Mouse (Mus musculus): ENCODE data around the gene Sox12. TPM values are rescaled to one million over a fixed set of nuclear protein-coding genes. Genes with fewer than 3 reads are reported as not detected.

The Sox12 gene
- polyA plus RNA-seq, 2 experiments: 1.4 to 4.4 TPM

- TF ChIP-seq EP300 (IDR thresholded peaks at IDR 0.05; ENCODE audit: low read depth) (no peak), CTCF (IDR thresholded peaks at IDR 0.05; ENCODE audit: low read depth) (no peak)
- Histone ChIP-seq H3K4me1 (replicated peaks; ENCODE audit: control insufficient read depth in 2 of 2, insufficient read depth in 2 of 2, low read length in 1 of 2) (peaks cover 18 to 36% of the 10 kb centered on the region in 2 experiments), H3K4me2 (ENCODE audit: low read depth) (no peak overlapping the region), H3K9ac (replicated peaks) (no peak overlapping the region), H3K36me3 (replicated peaks; ENCODE audit: control insufficient read depth, insufficient read depth, low read depth) (no peaks in the 10 kb centered on the region), H3K27me3 (ENCODE audit: control insufficient read depth, insufficient read depth, low read length) (no peaks in the 10 kb centered on the region), H3K4me3 (ENCODE audit: insufficient read depth in 1 of 2, low read depth in 2 of 2, low read length in 2 of 2) (no peak overlapping the region), H3K27ac (no peak overlapping the region), H3K9me3 (ENCODE audit: control insufficient read depth, low read length) (no peaks in the 10 kb centered on the region)
- ATAC-seq (ENCODE audit: insufficient read depth) (no peak), DNase-seq (ENCODE audit: low read depth in 3 of 3, low spot score in 3 of 3) (no peak)
- 61% methylated on average over 8 of the region's 8 CpGs for WGBS (ENCODE audit: insufficient replicate concordance)
These were observed 47.9 kb downstream of the Sox12 start for GRCm38 (mm10) chr2:152349842-152350540.

DNA sequence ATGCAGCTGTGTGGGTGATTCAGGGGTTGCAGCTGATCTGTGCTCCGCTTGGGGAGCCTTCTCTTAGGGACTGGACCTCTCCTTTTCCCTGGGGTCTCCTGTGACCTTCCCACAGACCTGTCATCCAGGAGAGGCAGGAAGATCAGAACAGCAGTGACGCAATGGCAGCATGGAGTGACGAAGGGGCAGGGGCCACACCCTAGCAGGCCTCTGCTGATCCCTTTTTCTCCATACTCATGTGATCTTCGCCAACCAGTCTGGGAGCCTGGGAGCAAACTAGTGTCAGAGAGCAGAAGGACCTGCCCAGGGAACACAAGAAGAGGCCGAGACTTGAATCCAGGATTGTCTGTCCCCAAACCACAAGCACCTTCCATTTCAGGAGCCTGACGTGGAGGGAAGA lies 48.7 kb downstream of the Sox12 start:
- no peak for TF ChIP-seq CTCF (IDR thresholded peaks at IDR 0.05; ENCODE audit: low read depth)
- no peak for TF ChIP-seq EP300 (IDR thresholded peaks at IDR 0.05; ENCODE audit: low read depth)
- peaks cover 18 to 41% of the 10 kb centered on the region in 2 experiments for H3K4me1 ChIP-seq (replicated peaks; ENCODE audit: control insufficient read depth in 2 of 2, insufficient read depth in 2 of 2, low read length in 1 of 2)
- DNase-seq (ENCODE audit: low read depth in 3 of 3, low spot score in 3 of 3): no peak

GRCm38 (mm10) chr2:152347722-152348121 lies 50.1 kb downstream of the Sox12 start:
- Histone ChIP-seq H3K9me3 (ENCODE audit: control insufficient read depth, low read length) (no peaks in the 10 kb centered on the region), H3K4me2 (ENCODE audit: low read depth) (no peak overlapping the region), H3K27ac (peak overlapping the region; percentile 85), H3K27me3 (ENCODE audit: control insufficient read depth, insufficient read depth, low read length) (no peaks in the 10 kb centered on the region), H3K9ac (replicated peaks) (no peak overlapping the region), H3K4me3 (ENCODE audit: insufficient read depth in 1 of 2, low read depth in 2 of 2, low read length in 2 of 2) (no peak overlapping the region), H3K4me1 (replicated peaks; ENCODE audit: control insufficient read depth in 2 of 2, insufficient read depth in 2 of 2, low read length in 1 of 2) (peaks cover 18 to 44% of the 10 kb centered on the region in 2 experiments), H3K36me3 (replicated peaks; ENCODE audit: control insufficient read depth, insufficient read depth, low read depth) (no peaks in the 10 kb centered on the region)
- TF ChIP-seq CTCF (IDR thresholded peaks at IDR 0.05; ENCODE audit: low read depth) (no peak), EP300 (IDR thresholded peaks at IDR 0.05; ENCODE audit: low read depth) (no peak)
- DNase-seq (ENCODE audit: low read depth in 3 of 3, low spot score in 3 of 3): no peak
- WGBS (ENCODE audit: insufficient replicate concordance): 61% methylated on average over 2 of the region's 2 CpGs
- no peak for ATAC-seq (ENCODE audit: insufficient read depth)

More for the DNA sequence above, 48.7 kb downstream of the Sox12 start:
- Histone ChIP-seq H3K9ac (replicated peaks) (no peak overlapping the region), H3K9me3 (ENCODE audit: control insufficient read depth, low read length) (no peaks in the 10 kb centered on the region), H3K4me2 (ENCODE audit: low read depth) (no peak overlapping the region), H3K36me3 (replicated peaks; ENCODE audit: control insufficient read depth, insufficient read depth, low read depth) (no peaks in the 10 kb centered on the region), H3K4me3 (ENCODE audit: insufficient read depth in 1 of 2, low read depth in 2 of 2, low read length in 2 of 2) (no peak overlapping the region), H3K27me3 (ENCODE audit: control insufficient read depth, insufficient read depth, low read length) (no peaks in the 10 kb centered on the region), H3K27ac (no peak overlapping the region)
- ATAC-seq (ENCODE audit: insufficient read depth): no peak
- WGBS (ENCODE audit: insufficient replicate concordance): 66% methylated on average over 6 of the region's 6 CpGs

DNA sequence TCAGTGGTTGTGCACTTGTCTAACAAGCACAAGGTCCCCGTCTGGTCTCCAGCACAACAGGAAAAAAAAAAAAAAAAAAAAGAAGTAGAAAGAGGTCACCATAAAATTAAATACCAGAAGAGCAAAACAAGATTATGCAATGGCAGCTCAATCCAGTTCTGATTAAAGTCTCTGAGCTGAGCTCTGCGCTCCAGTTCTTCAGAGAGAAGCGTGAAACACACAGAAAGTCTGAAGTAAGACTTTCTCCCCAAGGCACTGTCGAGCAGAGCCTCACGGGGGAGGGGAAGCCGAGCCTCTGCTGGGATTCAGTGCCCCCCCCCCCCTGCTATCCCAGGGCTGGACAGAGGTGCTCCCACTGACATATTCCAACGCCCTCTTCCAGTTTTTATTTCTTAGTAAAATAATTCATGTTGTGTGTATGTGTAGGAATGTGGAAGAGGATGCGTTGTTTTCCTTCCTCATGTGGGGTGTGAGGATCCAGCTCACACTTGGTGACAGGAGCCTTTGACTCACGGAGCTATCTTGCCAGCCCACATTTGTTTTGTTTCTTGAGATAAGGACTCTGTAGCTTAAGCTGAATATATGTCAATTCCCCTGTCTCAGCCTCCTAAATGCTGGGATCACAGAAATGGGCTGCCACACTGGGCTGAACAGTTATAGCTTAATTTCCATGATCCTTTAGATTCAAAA lies 50.9 kb downstream of the Sox12 start:
- 11% methylated on average over 9 of the region's 9 CpGs for WGBS (ENCODE audit: insufficient replicate concordance)

DNA sequence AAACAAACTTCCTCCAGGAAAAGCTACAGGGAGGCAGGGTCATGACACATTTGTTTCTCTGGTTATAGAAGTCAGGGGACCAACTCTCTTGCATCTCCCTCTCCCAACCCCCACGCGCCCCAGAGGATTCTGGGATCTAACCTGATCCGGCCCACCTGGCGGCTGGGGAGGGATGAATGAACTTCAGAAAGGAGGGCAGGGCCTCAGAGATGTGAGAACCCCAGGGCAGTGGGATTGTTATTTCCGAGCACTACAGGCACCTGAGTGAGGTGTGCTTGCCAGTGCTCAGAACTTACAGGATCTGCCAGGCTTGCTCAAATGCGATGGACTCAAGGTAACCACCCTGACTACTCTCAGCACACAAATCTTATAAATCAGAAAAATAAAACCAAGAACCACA lies 52.5 kb downstream of the Sox12 start:
- ATAC-seq (ENCODE audit: insufficient read depth) (no peak), DNase-seq (ENCODE audit: low read depth in 3 of 3, low spot score in 3 of 3) (no peak)
- no peak overlapping the region for H3K9ac ChIP-seq (replicated peaks)
- TF ChIP-seq CTCF (IDR thresholded peaks at IDR 0.05; ENCODE audit: low read depth): no peak
- no peak for TF ChIP-seq EP300 (IDR thresholded peaks at IDR 0.05; ENCODE audit: low read depth)
- H3K4me3 ChIP-seq (ENCODE audit: insufficient read depth in 1 of 2, low read depth in 2 of 2, low read length in 2 of 2): no peak overlapping the region
- H3K27me3 ChIP-seq (ENCODE audit: control insufficient read depth, insufficient read depth, low read length): no peaks in the 10 kb centered on the region
- no peaks in the 10 kb centered on the region for H3K36me3 ChIP-seq (replicated peaks; ENCODE audit: control insufficient read depth, insufficient read depth, low read depth)
- H3K4me2 ChIP-seq (ENCODE audit: low read depth): no peak overlapping the region
- H3K4me1 ChIP-seq (replicated peaks; ENCODE audit: control insufficient read depth in 2 of 2, insufficient read depth in 2 of 2, low read length in 1 of 2): peaks cover 18 to 44% of the 10 kb centered on the region in 2 experiments
- WGBS (ENCODE audit: insufficient replicate concordance): 80% methylated on average over 6 of the region's 6 CpGs
- H3K27ac ChIP-seq: no peak overlapping the region
- H3K9me3 ChIP-seq (ENCODE audit: control insufficient read depth, low read length): no peaks in the 10 kb centered on the region

More for the DNA sequence above, 50.9 kb downstream of the Sox12 start:
- peak overlapping the region; percentile 85 for H3K27ac ChIP-seq
- DNase-seq (ENCODE audit: low read depth in 3 of 3, low spot score in 3 of 3) (peak; percentile 80 to 87 (median 84)), ATAC-seq (ENCODE audit: insufficient read depth) (peak; percentile 82)
- peaks cover 18 to 44% of the 10 kb centered on the region in 2 experiments for H3K4me1 ChIP-seq (replicated peaks; ENCODE audit: control insufficient read depth in 2 of 2, insufficient read depth in 2 of 2, low read length in 1 of 2)
- H3K27me3 ChIP-seq (ENCODE audit: control insufficient read depth, insufficient read depth, low read length): no peaks in the 10 kb centered on the region
- peak overlapping the region in 1 of 2 experiments; percentile 35; a peak in 2 of 4 replicates for H3K4me3 ChIP-seq (ENCODE audit: insufficient read depth in 1 of 2, low read depth in 2 of 2, low read length in 2 of 2)
- H3K9me3 ChIP-seq (ENCODE audit: control insufficient read depth, low read length): no peaks in the 10 kb centered on the region
- peak overlapping the region; percentile 62 for H3K9ac ChIP-seq (replicated peaks)
- peak overlapping the region; percentile 66 for H3K4me2 ChIP-seq (ENCODE audit: low read depth)
- no peaks in the 10 kb centered on the region for H3K36me3 ChIP-seq (replicated peaks; ENCODE audit: control insufficient read depth, insufficient read depth, low read depth)
- peak; percentile 78 for TF ChIP-seq EP300 (IDR thresholded peaks at IDR 0.05; ENCODE audit: low read depth)
- no peak for TF ChIP-seq CTCF (IDR thresholded peaks at IDR 0.05; ENCODE audit: low read depth)

All from liver, embryonic 14.5 days (tissue).